Mouse (Mus musculus) thymus, adult 2 months (tissue): Measurements from ENCODE around the gene Efhd2.

Experiments used
- CTCF ChIP-seq: fragments of 200-500 bp; IDR thresholded peaks from 2 replicates; pipeline ENCODE4 v1.5.1; 2012; ENCODE audit warnings: mild to moderate bottlenecking, control low read depth, low read length, moderate library complexity, borderline replicate concordance; ENCODE audit not compliant: control insufficient read depth, poor library complexity, insufficient read depth; ENCODE audit errors: extremely low read depth
- POLR2A ChIP-seq: fragments of 200-500 bp; IDR thresholded peaks from 2 replicates; pipeline ENCODE4 v1.6.1; 2012; ENCODE audit warnings: mild to moderate bottlenecking, low read length, control low read depth, moderate library complexity; ENCODE audit not compliant: control insufficient read depth, poor library complexity, insufficient read depth; ENCODE audit errors: extremely low read depth

GRCm38 (mm10) chr4:141881950-141882349, 7.2 kb upstream of the Efhd2 start:
- TF ChIP-seq CTCF: no peak
- no peak for TF ChIP-seq POLR2A
